Mouse (Mus musculus) liver, adult 2 months (tissue): ENCODE results near the gene Gm44805. TPM values are rescaled to one million over a fixed set of nuclear protein-coding genes. Genes with fewer than 3 reads are reported as not detected.

ENCODE experiments used
- DNase-seq: peaks from one replicate; pipeline ENCODE4 v3.0.0-alpha.2; 2011; ENCODE audit warnings: low read depth, low spot score; ENCODE audit errors: extremely low read depth
- H3K27ac ChIP-seq: fragments of 200-500 bp; replicated peaks from 2 replicates; pipeline ENCODE4 v1.5.1; 2012; ENCODE audit warnings: low read depth, mild to moderate bottlenecking, control low read depth, inconsistent platforms, low read length; ENCODE audit not compliant: insufficient read depth
- H3K27me3 ChIP-seq: fragments of 200-500 bp; 2 replicates; pipeline ENCODE4 v1.6.1; 2012; ENCODE audit warnings: mild to moderate bottlenecking, moderate library complexity, low read length, inconsistent platforms; ENCODE audit not compliant: control insufficient read depth, insufficient read depth
- H3K36me3 ChIP-seq: fragments of 200-500 bp; 2 replicates; pipeline ENCODE4 v1.6.1; 2012; ENCODE audit warnings: low read length, inconsistent platforms; ENCODE audit not compliant: control insufficient read depth, insufficient read depth
- H3K4me1 ChIP-seq: fragments of 200-500 bp; 2 replicates; pipeline ENCODE4 v1.6.1; 2011; ENCODE audit warnings: low read length; ENCODE audit not compliant: control insufficient read depth, insufficient read depth
- H3K4me3 ChIP-seq: fragments of 200-500 bp; 2 replicates; pipeline ENCODE4 v1.5.1; 2011; ENCODE audit warnings: low read depth, mild to moderate bottlenecking, control low read depth, low read length, moderate library complexity; ENCODE audit not compliant: insufficient read depth
- H3K79me2 ChIP-seq: fragments of 200-500 bp; 2 replicates; pipeline ENCODE4 v1.6.1; 2012; ENCODE audit warnings: inconsistent platforms, mild to moderate bottlenecking, low read length, moderate library complexity; ENCODE audit not compliant: control insufficient read depth, insufficient read depth
- H3K9ac ChIP-seq: fragments of 200-500 bp; 2 replicates; pipeline ENCODE4 v1.6.1; 2012; ENCODE audit warnings: low read depth, mild to moderate bottlenecking, control low read depth, inconsistent platforms, low read length
- CTCF ChIP-seq: fragments of 200-500 bp; IDR thresholded peaks from 2 replicates; pipeline ENCODE4 v1.5.1; 2011; ENCODE audit warnings: low read depth, low read length, control low read depth
- POLR2A ChIP-seq: fragments of 200-500 bp; IDR thresholded peaks from 2 replicates; pipeline ENCODE4 v1.6.1; 2011; ENCODE audit warnings: low read length, control low read depth; ENCODE audit not compliant: insufficient read depth; ENCODE audit errors: extremely low read depth
- WGBS: fragments of 180-500 bp; shearing (Covaris S2); methylation state at CpG from one replicate; pipeline ENCODE4 v1.1.7; 2018; 5-methylcytosine and 5-hydroxymethylcytosine counted together
- polyA plus RNA-seq: library from polyadenylated mRNA; depleted of rRNA; stranded (reverse); fragments of >200 nt; gene quantifications from 2 replicates; pipeline ENCODE4 v1.2.3, GENCODE M21; 2012; rRNA removed
- total RNA-seq: library from RNA; depleted of rRNA; stranded (reverse); fragments of >200 nt; gene quantifications from 2 replicates; pipeline ENCODE4 v1.2.3, GENCODE M21; 2014; rRNA removed

Gene Gm44805
- total and polyA plus RNA-seq, 2 experiments: 38.2 to 86.3 TPM

- no peaks in the 10 kb centered on the region for H3K27me3 ChIP-seq
- 85% methylated on average over 6 of the region's 6 CpGs for WGBS
These were observed 59.0 kb downstream of the Gm44805 start for GRCm38 (mm10) chr7:19622241-19622640.

More at GRCm38 (mm10) chr7:19622241-19622640, 59.0 kb downstream of the Gm44805 start:
- H3K4me3 ChIP-seq: no peak overlapping the region
- no peaks in the 10 kb centered on the region for H3K79me2 ChIP-seq
- H3K4me1 ChIP-seq: no peaks in the 10 kb centered on the region
- no peak overlapping the region for H3K9ac ChIP-seq
- no peak overlapping the region for H3K27ac ChIP-seq
- DNase-seq: no peak
- H3K36me3 ChIP-seq: no peaks in the 10 kb centered on the region
- no peak for TF ChIP-seq POLR2A
- TF ChIP-seq CTCF: no peak

Other genes with a start within 250 kb of the Gm44805 start
- gene Mark4, start 222.6 kb downstream of the Gm44805 start, total RNA-seq: 1.8 and 2.8 TPM in 2 replicates
- gene Mark4, start 222.6 kb downstream of the Gm44805 start, polyA plus RNA-seq: 4.9 and 6.4 TPM in 2 replicates
- 2.1 and 2.2 TPM in 2 replicates for gene Exoc3l2, start 218.1 kb downstream of the Gm44805 start, total RNA-seq
- gene Exoc3l2, start 218.1 kb downstream of the Gm44805 start, polyA plus RNA-seq: 5.1 and 5.8 TPM in 2 replicates
- 2.8 and 3.9 TPM in 2 replicates for gene Bloc1s3, start 173.1 kb downstream of the Gm44805 start, total RNA-seq
- gene Bloc1s3, start 173.1 kb downstream of the Gm44805 start, polyA plus RNA-seq: 6.2 and 7.3 TPM in 2 replicates
- 19.9 and 25.5 TPM in 2 replicates for gene Trappc6a, start 173.0 kb downstream of the Gm44805 start, total RNA-seq
- 58.0 and 58.2 TPM in 2 replicates for gene Trappc6a, start 173.0 kb downstream of the Gm44805 start, polyA plus RNA-seq
- gene Nkpd1, start 163.6 kb downstream of the Gm44805 start, total RNA-seq: not detected in 2 replicates
- gene Nkpd1, start 163.6 kb downstream of the Gm44805 start, polyA plus RNA-seq: not detected in 2 replicates
- gene Ppp1r37, start 118.3 kb downstream of the Gm44805 start, total RNA-seq: 25.0 and 25.6 TPM in 2 replicates
- 82.3 and 84.2 TPM in 2 replicates for gene Ppp1r37, start 118.3 kb downstream of the Gm44805 start, polyA plus RNA-seq
- gene Zfp296, start 104.1 kb downstream of the Gm44805 start, total RNA-seq: 0.40 and 0.83 TPM in 2 replicates
- 0.93 and 1.3 TPM in 2 replicates for gene Zfp296, start 104.1 kb downstream of the Gm44805 start, polyA plus RNA-seq
- gene Gemin7, start 103.8 kb downstream of the Gm44805 start, total RNA-seq: 31.2 and 40.1 TPM in 2 replicates
- 60.2 and 61.6 TPM in 2 replicates for gene Gemin7, start 103.8 kb downstream of the Gm44805 start, polyA plus RNA-seq
- gene Clasrp, start 76.9 kb downstream of the Gm44805 start, total RNA-seq: 4.9 and 5.3 TPM in 2 replicates
- 18.0 and 24.8 TPM in 2 replicates for gene Clasrp, start 76.9 kb downstream of the Gm44805 start, polyA plus RNA-seq
- 1.3 and 2.3 TPM in 2 replicates for gene Relb, start 52.0 kb downstream of the Gm44805 start, total RNA-seq
- 1.5 and 3.3 TPM in 2 replicates for gene Relb, start 52.0 kb downstream of the Gm44805 start, polyA plus RNA-seq
- 49.8 and 77.8 TPM in 2 replicates for gene Clptm1, start 16.4 kb downstream of the Gm44805 start, total RNA-seq
- gene Clptm1, start 16.4 kb downstream of the Gm44805 start, polyA plus RNA-seq: 67.3 and 79.9 TPM in 2 replicates
- gene Apoc2, start 3.5 kb downstream of the Gm44805 start, total RNA-seq: 283 and 389 TPM in 2 replicates
- gene Apoc2, start 3.5 kb downstream of the Gm44805 start, polyA plus RNA-seq: 221 and 425 TPM in 2 replicates
- 2,758 and 2,845 TPM in 2 replicates for gene Apoc4, start 56 bp upstream of the Gm44805 start, total RNA-seq
- gene Apoc4, start 56 bp upstream of the Gm44805 start, polyA plus RNA-seq: 3,664 and 4,159 TPM in 2 replicates
- gene Apoc1, start 11.2 kb upstream of the Gm44805 start, total RNA-seq: 7,017 and 7,765 TPM in 2 replicates
- 5,801 and 8,240 TPM in 2 replicates for gene Apoc1, start 11.2 kb upstream of the Gm44805 start, polyA plus RNA-seq
- gene Apoe, start 17.8 kb upstream of the Gm44805 start, total RNA-seq: 23,407 and 25,019 TPM in 2 replicates
- gene Apoe, start 17.8 kb upstream of the Gm44805 start, polyA plus RNA-seq: 39,394 and 43,401 TPM in 2 replicates
- gene Tomm40, start 34.0 kb upstream of the Gm44805 start, total RNA-seq: 22.3 and 26.9 TPM in 2 replicates
- 48.7 and 56.2 TPM in 2 replicates for gene Tomm40, start 34.0 kb upstream of the Gm44805 start, polyA plus RNA-seq
- 17.8 and 18.9 TPM in 2 replicates for gene Nectin2, start 69.1 kb upstream of the Gm44805 start, total RNA-seq
- 57.4 and 68.7 TPM in 2 replicates for gene Nectin2, start 69.1 kb upstream of the Gm44805 start, polyA plus RNA-seq
- gene Bcam, start 89.6 kb upstream of the Gm44805 start, total RNA-seq: 2.3 and 2.5 TPM in 2 replicates
- gene Bcam, start 89.6 kb upstream of the Gm44805 start, polyA plus RNA-seq: 4.8 and 5.4 TPM in 2 replicates
- 17.4 and 17.8 TPM in 2 replicates for gene Cblc, start 115.4 kb upstream of the Gm44805 start, total RNA-seq
- gene Cblc, start 115.4 kb upstream of the Gm44805 start, polyA plus RNA-seq: 23.0 and 23.5 TPM in 2 replicates
- 3.0 and 7.4 TPM in 2 replicates for gene Bcl3, start 141.3 kb upstream of the Gm44805 start, total RNA-seq
- 72.8 and 76.8 TPM in 2 replicates for gene Bcl3, start 141.3 kb upstream of the Gm44805 start, polyA plus RNA-seq
- not detected in 2 replicates for gene Gm19345, start 170.6 kb upstream of the Gm44805 start, total RNA-seq
- 0.11 TPM in 1 of 2 replicates, not detected in the other for gene Gm19345, start 170.6 kb upstream of the Gm44805 start, polyA plus RNA-seq
- gene Ceacam16, start 179.9 kb upstream of the Gm44805 start, total RNA-seq: 0.09 and 0.34 TPM in 2 replicates
- gene Ceacam16, start 179.9 kb upstream of the Gm44805 start, polyA plus RNA-seq: 0.09 and 0.11 TPM in 2 replicates
- not detected in 2 replicates for gene Ceacam19, start 206.5 kb upstream of the Gm44805 start, total RNA-seq
- not detected in 2 replicates for gene Ceacam19, start 206.5 kb upstream of the Gm44805 start, polyA plus RNA-seq
- gene Pvr, start 239.7 kb upstream of the Gm44805 start, total RNA-seq: 5.1 and 7.6 TPM in 2 replicates
- 3.4 and 6.8 TPM in 2 replicates for gene Pvr, start 239.7 kb upstream of the Gm44805 start, polyA plus RNA-seq